Mouse (Mus musculus) C2C12 (cell line): ENCODE results near the gene Nsun2.

Experiments
- CEBPB ChIP-seq: IDR thresholded peaks from one replicate; pipeline ENCODE4 v1.6.1; 2011; ENCODE audit warnings: low read depth, mild to moderate bottlenecking, control low read depth, moderate library complexity
- CTCF ChIP-seq: IDR thresholded peaks from one replicate; pipeline ENCODE4 v1.5.1; 2011; ENCODE audit not compliant: control insufficient read depth, insufficient read depth, insufficient read length
- MAX ChIP-seq: IDR thresholded peaks from one replicate; pipeline ENCODE4 v1.6.1; 2011; ENCODE audit warnings: mild to moderate bottlenecking, control low read depth
- MYOD1 ChIP-seq: IDR thresholded peaks from one replicate; pipeline ENCODE4 v1.6.1; 2011; ENCODE audit warnings: low read depth; ENCODE audit not compliant: control insufficient read depth, insufficient read length
- MYOG ChIP-seq: IDR thresholded peaks from one replicate; pipeline ENCODE4 v1.6.1; 2011; ENCODE audit not compliant: control insufficient read depth, insufficient read length; ENCODE audit errors: extremely low read depth
- USF1 ChIP-seq: IDR thresholded peaks from one replicate; pipeline ENCODE4 v1.6.1; 2011; ENCODE audit warnings: low read depth, mild to moderate bottlenecking, control low read depth, moderate library complexity

DNA sequence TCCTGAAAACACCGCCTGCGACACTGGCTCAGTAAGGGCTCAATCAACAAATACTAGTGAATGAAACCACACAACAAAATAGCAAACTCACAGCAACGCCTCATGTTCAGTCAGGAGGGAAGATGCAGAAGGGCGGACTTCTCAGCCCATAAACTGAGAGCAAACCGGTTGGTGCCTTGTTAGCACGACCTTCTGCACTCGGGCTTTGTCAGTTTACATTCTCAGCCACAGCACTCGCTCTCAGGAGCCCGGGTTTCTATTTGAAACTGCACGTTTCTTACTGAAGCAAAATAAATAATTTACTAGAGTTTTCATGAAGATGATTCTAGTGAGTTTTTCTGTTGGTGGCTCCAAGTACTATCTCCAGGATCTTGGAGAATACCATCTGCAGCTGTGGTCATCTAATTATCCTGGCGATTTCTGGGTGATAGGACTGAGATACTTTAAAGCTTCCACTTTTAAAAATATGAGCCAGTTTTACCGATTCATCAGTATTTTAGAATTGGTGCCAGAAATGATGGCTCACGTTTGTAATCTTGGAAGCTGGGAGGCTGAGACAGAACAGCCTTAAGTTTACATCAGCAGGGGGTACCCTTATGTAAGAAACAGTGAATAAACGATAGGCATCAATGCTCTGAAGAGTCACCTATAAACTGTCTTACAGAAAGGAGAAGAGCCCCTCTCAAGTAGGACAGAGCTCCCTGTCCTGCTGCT lies 9.9 kb upstream of the Nsun2 start:
- no peak for TF ChIP-seq MAX
- TF ChIP-seq CTCF, result no peak
- no peak for TF ChIP-seq MYOD1
- no peak for TF ChIP-seq MYOG
- no peak for TF ChIP-seq USF1
- TF ChIP-seq CEBPB, result no peak
